In genomic region chr14:32201354-32201753, GRCm38 (mm10) we compare ENCODE assay signal across 8 mouse cellular contexts. TPM values are rescaled to one million over a fixed set of nuclear protein-coding genes. Genes with fewer than 3 reads are reported as not detected.
DNase-seq lines count a peak whose midpoint lies in the region; ATAC-seq lines count a peak whose summit lies in the region.

No protein-coding gene starts in this region.

- no peak overlapping the region for H3K27ac ChIP-seq in hindbrain, embryonic 12.5 days

- peak overlapping the region; percentile 94 for H3K4me2 ChIP-seq in hindbrain, embryonic 12.5 days (replicated peaks)

- peaks cover 26% of the 10 kb centered on the region for H3K4me1 ChIP-seq in hindbrain, embryonic 12.5 days

- peak overlapping the region; percentile 65 for H3K9ac ChIP-seq in hindbrain, embryonic 12.5 days

- peak; percentile 18 for DNase-seq in cerebellum, adult 9-10 months
- DNase-seq in cerebellum, postnatal 36 days: no peak
- peak; percentile 16 to 23 for DNase-seq in thymus, postnatal 10 days (ENCODE audit: low spot score in 2 of 2)
- DNase-seq in thymus, adult 18-20 months: no peak
- no peak for DNase-seq in layer of hippocampus, postnatal 14 days (ENCODE audit: low spot score in 2 of 2)
- DNase-seq in spleen, adult 12 weeks (ENCODE audit: low spot score): no peak

- H3K9me3 ChIP-seq in hindbrain, embryonic 12.5 days (replicated peaks): no peaks in the 10 kb centered on the region

- peak overlapping the region; percentile 97 for H3K4me3 ChIP-seq in hindbrain, embryonic 12.5 days

- peak; percentile 52; the same call in 1 of the 2 replicates for ATAC-seq in hindbrain, embryonic 12.5 days (ENCODE audit: low FRiP score)
- 0 out of 2 replicates have a peak, but pooled peaks have one; percentile 27 for ATAC-seq in megakaryocyte-erythroid progenitor cell, adult 5-6 weeks (replicated peaks; ENCODE audit: low FRiP score, low TSS enrichment, poor library complexity, severe bottlenecking)

- no peaks in the 10 kb centered on the region for H3K27me3 ChIP-seq in hindbrain, embryonic 12.5 days

- 0% methylated on average over 26 of the region's 26 CpGs for WGBS in hindbrain, embryonic 12.5 days

- peaks cover 25% of the 10 kb centered on the region for H3K36me3 ChIP-seq in hindbrain, embryonic 12.5 days

RNA-seq across cellular contexts. Expression of gene Timm23, which starts 0.3 kb away (rescaled TPM):
- 196 and 201 TPM in 2 replicates for polyA plus RNA-seq in hindbrain, embryonic 12.5 days (2016; fragmentation: Nextera tagmentation; extraction: Ambion mirVana)
- total RNA-seq in megakaryocyte-erythroid progenitor cell, adult 5-6 weeks (2014; fragmentation: Nextera tagmentation): 216 and 235 TPM in 2 replicates
- total RNA-seq in megakaryocyte-erythroid progenitor cell, adult 5-6 weeks (2017): 189 and 199 TPM in 2 replicates
- total RNA-seq in layer of hippocampus, postnatal 14 days (2021): 100 to 1,000 TPM in 1 of 2 experiments, 10 to 100 TPM in 1; 70.4 to 104 TPM

RNA-seq across cellular contexts. Expression of gene Parg, which starts 0.4 kb away (rescaled TPM):
- polyA plus RNA-seq in hindbrain, embryonic 12.5 days (2016; fragmentation: Nextera tagmentation; extraction: Ambion mirVana): 57.7 and 66.5 TPM in 2 replicates
- 31.5 and 33.9 TPM in 2 replicates for total RNA-seq in megakaryocyte-erythroid progenitor cell, adult 5-6 weeks (2014; fragmentation: Nextera tagmentation)
- total RNA-seq in megakaryocyte-erythroid progenitor cell, adult 5-6 weeks (2017): 102 and 122 TPM in 2 replicates
- total RNA-seq in layer of hippocampus, postnatal 14 days (2021): 10 to 100 TPM; 40.5 to 41.6 TPM

RNA-seq across cellular contexts. Expression of gene Ncoa4, which starts 41.7 kb away (rescaled TPM):
- 96.2 and 99.4 TPM in 2 replicates for polyA plus RNA-seq in hindbrain, embryonic 12.5 days (2016; fragmentation: Nextera tagmentation; extraction: Ambion mirVana)
- 48.1 and 49.3 TPM in 2 replicates for total RNA-seq in megakaryocyte-erythroid progenitor cell, adult 5-6 weeks (2014; fragmentation: Nextera tagmentation)
- total RNA-seq in megakaryocyte-erythroid progenitor cell, adult 5-6 weeks (2017): 51.3 and 68.1 TPM in 2 replicates
- 100 to 1,000 TPM; 137 to 141 TPM for total RNA-seq in layer of hippocampus, postnatal 14 days (2021)

RNA-seq across cellular contexts. Expression of gene Msmb, which starts 59.5 kb away (rescaled TPM):
- not detected in 2 replicates for polyA plus RNA-seq in hindbrain, embryonic 12.5 days (2016; fragmentation: Nextera tagmentation; extraction: Ambion mirVana)
- not detected in 2 replicates for total RNA-seq in megakaryocyte-erythroid progenitor cell, adult 5-6 weeks (2014; fragmentation: Nextera tagmentation)
- total RNA-seq in megakaryocyte-erythroid progenitor cell, adult 5-6 weeks (2017): not detected in 2 replicates
- total RNA-seq in layer of hippocampus, postnatal 14 days (2021): not detected

Comparison
In these comparisons a context has a peak if more than half of its experiments do, and no peak if none do; other contexts are left out.
1. DNase-seq: peak in cerebellum, adult 9-10 months (single experiment) and thymus, postnatal 10 days (2 of 2); none in cerebellum, postnatal 36 days (0 of 2), thymus, adult 18-20 months (0 of 2), layer of hippocampus, postnatal 14 days (0 of 2) and spleen, adult 12 weeks (single experiment).